Mouse (Mus musculus): Measurements from ENCODE around the gene Gtpbp2.

The Gtpbp2 gene

GRCm38 (mm10) chr17:46203078-46203477 is 42.2 kb downstream of the Gtpbp2 start:
- DNase-seq (ENCODE audit: low spot score in 2 of 2) = no peak

- no peak for DNase-seq (ENCODE audit: low spot score in 2 of 2)
These were observed 45.8 kb downstream of the Gtpbp2 start for GRCm38 (mm10) chr17:46206676-46207075.

- no peak for DNase-seq (ENCODE audit: low spot score in 2 of 2)
These were observed 49.7 kb downstream of the Gtpbp2 start for GRCm38 (mm10) chr17:46210550-46210949.
